Mouse (Mus musculus): ENCODE results near the gene Dmwd. TPM values are rescaled to one million over a fixed set of nuclear protein-coding genes. Genes with fewer than 3 reads are reported as not detected.
A peak's percentile ranks its signal among the peaks of the same experiment; 100 is the strongest.

Gene Dmwd
- polyA plus RNA-seq, 1 experiment from 2014 or later = 26.0 TPM

DNA sequence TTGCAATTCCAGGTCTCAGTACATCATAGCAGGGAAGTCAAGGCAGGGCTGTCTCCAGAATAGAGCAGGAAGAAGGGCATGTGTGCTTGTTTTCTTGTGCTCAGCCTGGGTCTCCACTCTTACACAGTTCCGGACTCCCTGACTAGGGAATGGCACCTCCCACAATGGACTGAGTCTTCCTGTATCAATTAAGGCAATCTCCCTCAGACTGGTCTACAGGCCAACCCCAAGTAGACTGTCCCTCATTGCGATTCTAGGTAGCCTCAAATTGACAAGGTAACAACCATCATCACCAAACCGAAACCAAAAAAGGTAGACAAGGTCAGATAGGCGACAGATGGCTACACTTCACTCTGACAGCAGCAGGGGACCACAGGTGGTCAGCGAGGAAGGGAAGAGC is 796 bp upstream of the Dmwd start:
- peak overlapping the region; percentile 95 for H3K4me3 ChIP-seq
- H3K9ac ChIP-seq = peak overlapping the region; percentile 59
- H3K9me3 ChIP-seq = no peaks in the 10 kb centered on the region
- peak overlapping the region; percentile 34; the same call in 1 of the 2 replicates for H3K27ac ChIP-seq (replicated peaks)
- H3K4me1 ChIP-seq (replicated peaks) = peaks cover 28% of the 10 kb centered on the region
- no peaks in the 10 kb centered on the region for H3K27me3 ChIP-seq
- 59% methylated on average over 5 of the region's 5 CpGs for WGBS
- peak; percentile 3 for ATAC-seq (ENCODE audit: low read depth)
- peak overlapping the region; percentile 64 for H3K4me2 ChIP-seq
- H3K36me3 ChIP-seq = peaks cover 24% of the 10 kb centered on the region

DNA sequence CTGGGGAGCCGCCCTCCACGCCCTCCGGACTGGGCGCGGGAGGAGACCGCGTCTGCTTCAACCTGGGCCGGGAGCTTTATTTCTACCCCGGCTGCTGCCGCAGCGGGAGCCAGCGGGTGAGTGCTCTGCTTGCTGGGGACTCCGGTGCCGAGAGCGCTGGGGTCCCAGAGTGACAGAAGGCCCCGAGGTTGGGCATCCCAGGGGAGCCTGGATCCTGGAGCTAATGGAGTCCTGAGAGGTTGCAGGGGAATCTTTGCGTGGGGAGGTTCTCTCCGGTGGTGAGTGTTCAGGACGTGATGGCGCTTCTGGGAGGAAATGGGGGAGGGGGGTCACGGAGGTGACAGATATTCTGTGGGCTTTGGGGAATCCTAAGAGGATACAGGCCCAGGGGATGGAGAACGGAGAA is 562 bp downstream of the Dmwd start:
- Histone ChIP-seq H3K27ac (replicated peaks) (peak overlapping the region; percentile 86), H3K4me1 (replicated peaks) (peaks cover 28% of the 10 kb centered on the region), H3K9me3 (no peaks in the 10 kb centered on the region), H3K4me2 (peak overlapping the region; percentile 79), H3K9ac (peak overlapping the region; percentile 98), H3K36me3 (peaks cover 38% of the 10 kb centered on the region), H3K27me3 (no peaks in the 10 kb centered on the region), H3K4me3 (peak overlapping the region; percentile 95)
- peak; percentile 4; the same call in 1 of the 2 replicates for ATAC-seq (ENCODE audit: low read depth)
- 1% methylated on average over 22 of the region's 22 CpGs for WGBS

- no peak overlapping the region for H3K27ac ChIP-seq (replicated peaks)
- no peaks in the 10 kb centered on the region for H3K9me3 ChIP-seq
- H3K4me1 ChIP-seq (replicated peaks) = peaks cover 32% of the 10 kb centered on the region
- peaks cover 50% of the 10 kb centered on the region for H3K36me3 ChIP-seq
- no peaks in the 10 kb centered on the region for H3K27me3 ChIP-seq
- H3K4me3 ChIP-seq = peak overlapping the region; percentile 95
- H3K9ac ChIP-seq = peak overlapping the region; percentile 98
- no peak for ATAC-seq (ENCODE audit: low read depth)
- H3K4me2 ChIP-seq = peak overlapping the region; percentile 79
- 79% methylated on average over 14 of the region's 14 CpGs for WGBS
Measured at GRCm38 (mm10) chr7:19077761-19078160, 1.7 kb downstream of the Dmwd start.

DNA sequence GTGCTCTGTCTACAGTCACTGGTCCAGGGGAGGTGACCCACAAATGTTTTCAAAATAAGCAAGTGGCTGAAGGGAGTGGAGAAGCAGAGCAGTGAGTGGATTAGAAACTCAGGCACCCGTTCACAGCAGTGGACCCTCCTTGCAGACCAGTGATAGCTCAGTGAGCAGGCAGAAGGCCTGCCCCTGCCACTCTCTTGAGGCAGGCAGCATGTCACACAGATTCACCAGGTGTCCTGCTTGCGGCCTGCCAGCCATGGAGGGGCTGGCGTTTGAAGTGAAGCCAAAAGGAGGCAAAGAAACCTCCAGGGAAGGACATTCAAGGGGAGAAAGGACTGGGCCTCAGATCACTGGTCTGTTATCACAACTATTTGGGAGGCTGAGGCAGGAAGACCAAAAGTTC is 2.7 kb downstream of the Dmwd start:
- no peak overlapping the region for H3K27ac ChIP-seq (replicated peaks)
- peaks cover 41% of the 10 kb centered on the region for H3K4me1 ChIP-seq (replicated peaks)
- ATAC-seq (ENCODE audit: low read depth) = no peak
- no peaks in the 10 kb centered on the region for H3K27me3 ChIP-seq
- H3K9me3 ChIP-seq = no peaks in the 10 kb centered on the region
- peaks cover 56% of the 10 kb centered on the region for H3K36me3 ChIP-seq
- no peak overlapping the region for H3K4me3 ChIP-seq
- 89% methylated on average over 3 of the region's 3 CpGs for WGBS
- no peak overlapping the region for H3K4me2 ChIP-seq
- no peak overlapping the region for H3K9ac ChIP-seq

DNA sequence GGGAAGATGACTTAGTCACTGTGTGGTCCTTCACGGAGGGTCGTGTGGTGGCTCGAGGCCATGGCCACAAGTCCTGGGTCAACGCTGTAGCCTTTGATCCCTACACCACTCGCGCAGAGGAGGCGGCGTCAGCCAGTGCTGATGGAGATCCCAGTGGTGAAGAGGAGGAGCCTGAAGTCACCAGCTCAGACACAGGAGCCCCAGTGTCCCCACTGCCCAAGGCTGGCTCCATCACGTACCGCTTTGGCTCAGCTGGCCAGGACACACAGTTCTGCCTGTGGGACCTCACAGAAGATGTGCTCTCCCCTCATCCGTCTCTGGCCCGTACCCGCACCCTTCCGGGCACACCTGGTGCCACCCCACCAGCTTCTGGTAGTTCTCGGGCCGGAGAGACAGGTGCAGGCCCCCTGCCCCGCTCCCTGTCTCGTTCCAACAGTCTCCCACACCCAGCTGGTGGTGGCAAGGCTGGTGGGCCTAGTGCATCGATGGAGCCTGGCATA is 4.5 kb downstream of the Dmwd start:
- peaks cover 62% of the 10 kb centered on the region for H3K36me3 ChIP-seq

DNA sequence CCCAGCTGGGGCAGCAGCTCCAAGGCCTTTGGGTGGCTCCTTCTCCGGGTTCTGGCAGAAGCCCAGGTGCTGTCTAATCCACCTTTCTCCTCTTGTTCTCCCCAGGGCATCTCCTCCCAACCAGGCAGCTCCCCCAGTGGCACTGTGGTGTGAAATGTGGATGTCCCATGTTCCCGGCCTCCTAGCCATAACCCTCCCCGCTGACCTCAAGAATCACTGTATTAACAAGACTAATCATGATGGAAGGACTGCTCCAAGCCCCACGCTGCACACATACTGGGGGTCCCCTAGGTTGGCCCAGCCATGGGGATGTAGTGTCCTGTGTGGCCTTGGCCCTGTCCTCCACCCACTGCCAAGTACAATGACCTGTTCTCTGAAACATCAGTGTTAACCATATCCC is 6.1 kb downstream of the Dmwd start:
- Histone ChIP-seq H3K4me3 (no peak overlapping the region), H3K27ac (replicated peaks) (no peak overlapping the region), H3K27me3 (0 out of 2 replicates have a peak, but pooled peaks cover 9% of the 10 kb centered on the region), H3K4me2 (no peak overlapping the region), H3K9ac (peak overlapping the region; percentile 31; the same call in 1 of the 2 replicates), H3K36me3 (peaks cover 70% of the 10 kb centered on the region), H3K9me3 (no peaks in the 10 kb centered on the region), H3K4me1 (replicated peaks) (peaks cover 55% of the 10 kb centered on the region)
- no peak for ATAC-seq (ENCODE audit: low read depth)
- 74% methylated on average over 4 of the region's 4 CpGs for WGBS

More for the DNA sequence above, 4.5 kb downstream of the Dmwd start:
- Histone ChIP-seq H3K4me3 (no peak overlapping the region), H3K4me2 (no peak overlapping the region), H3K27ac (replicated peaks) (no peak overlapping the region), H3K9me3 (no peaks in the 10 kb centered on the region), H3K9ac (no peak overlapping the region), H3K27me3 (0 out of 2 replicates have a peak, but pooled peaks cover 9% of the 10 kb centered on the region), H3K4me1 (replicated peaks) (peaks cover 53% of the 10 kb centered on the region)
- no peak for ATAC-seq (ENCODE audit: low read depth)
- 85% methylated on average over 19 of the region's 19 CpGs for WGBS

GRCm38 (mm10) chr7:19083096-19083495 is 7.1 kb downstream of the Dmwd start:
- Histone ChIP-seq H3K4me2 (no peak overlapping the region), H3K27me3 (0 out of 2 replicates have a peak, but pooled peaks cover 9% of the 10 kb centered on the region), H3K9me3 (no peaks in the 10 kb centered on the region), H3K4me1 (replicated peaks) (peaks cover 46% of the 10 kb centered on the region), H3K4me3 (no peak overlapping the region), H3K36me3 (peaks cover 76% of the 10 kb centered on the region), H3K9ac (no peak overlapping the region), H3K27ac (replicated peaks) (no peak overlapping the region)
- ATAC-seq (ENCODE audit: low read depth) = no peak
- 57% methylated on average over 6 of the region's 6 CpGs for WGBS

DNA sequence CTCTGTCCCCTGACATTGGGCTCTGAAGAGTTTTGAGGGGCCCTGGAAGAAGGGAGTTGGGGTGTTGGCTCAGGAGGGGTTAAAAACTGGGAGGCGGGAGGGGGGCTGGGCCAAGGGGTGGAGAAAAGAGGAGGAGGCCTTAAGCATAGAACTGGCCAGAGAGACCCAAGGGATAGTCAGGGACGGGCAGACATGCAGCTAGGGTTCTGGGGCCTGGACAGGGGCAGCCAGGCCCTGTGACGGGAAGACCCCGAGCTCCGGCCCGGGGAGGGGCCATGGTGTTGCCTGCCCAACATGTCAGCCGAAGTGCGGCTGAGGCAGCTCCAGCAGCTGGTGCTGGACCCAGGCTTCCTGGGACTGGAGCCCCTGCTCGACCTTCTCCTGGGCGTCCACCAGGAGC is 7.7 kb downstream of the Dmwd start, which contains the start of gene Dmpk:
Gene Dmpk (plus strand): TSS at position 149 of the 400 bp plus-strand sequence.
- 54% methylated on average over 10 of the region's 10 CpGs for WGBS
- Histone ChIP-seq H3K27ac (replicated peaks) (no peak within 1 kb of the TSS), H3K4me2 (peak within 1 kb of the TSS; percentile 28), H3K27me3 (0 out of 2 replicates have a peak, but pooled peaks cover 9% of the 10 kb centered on the region), H3K9me3 (no peaks in the 10 kb centered on the region), H3K36me3 (peaks cover 76% of the 10 kb centered on the region), H3K4me1 (replicated peaks) (peaks cover 40% of the 10 kb centered on the region), H3K9ac (peak within 1 kb of the TSS; percentile 38), H3K4me3 (peak within 1 kb of the TSS; percentile 12; the same call in 1 of the 2 replicates)
- no peak for ATAC-seq (ENCODE audit: low read depth)

DNA sequence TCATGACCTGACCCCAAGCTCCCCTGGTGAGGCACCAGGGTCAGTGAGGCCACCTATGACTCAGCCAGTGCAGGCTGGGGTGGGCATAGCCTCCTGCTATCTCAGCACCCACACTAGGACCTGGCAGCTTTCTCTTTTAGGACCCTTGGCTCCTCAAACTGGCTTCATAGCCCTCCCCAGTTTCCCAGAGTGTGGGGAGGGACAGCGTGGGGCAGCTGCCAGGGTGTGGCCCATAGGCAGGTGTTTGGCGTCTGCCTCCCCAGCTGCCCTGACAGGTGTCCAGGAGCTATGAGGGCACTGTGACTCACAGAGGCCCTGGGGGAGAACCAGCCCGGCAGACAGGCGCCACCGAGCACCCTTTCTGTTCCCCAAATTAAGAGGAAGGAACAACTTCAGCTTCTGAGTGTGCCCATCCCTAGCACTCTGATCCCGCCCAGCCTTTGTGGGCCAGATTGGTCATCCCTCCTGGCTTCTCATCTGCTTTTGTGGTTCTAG is 8.3 kb downstream of the Dmwd start:
- 78% methylated on average over 6 of the region's 6 CpGs for WGBS
- H3K9me3 ChIP-seq = no peaks in the 10 kb centered on the region
- ATAC-seq (ENCODE audit: low read depth) = no peak
- no peak overlapping the region for H3K27ac ChIP-seq (replicated peaks)
- peak overlapping the region; percentile 38; the same call in 1 of the 2 replicates for H3K9ac ChIP-seq
- peaks cover 38% of the 10 kb centered on the region for H3K4me1 ChIP-seq (replicated peaks)
- peaks cover 75% of the 10 kb centered on the region for H3K36me3 ChIP-seq
- 0 out of 2 replicates have a peak, but pooled peaks cover 9% of the 10 kb centered on the region for H3K27me3 ChIP-seq
- H3K4me3 ChIP-seq = no peak overlapping the region
- H3K4me2 ChIP-seq = no peak overlapping the region

- Histone ChIP-seq H3K4me2 (0 out of 2 replicates have a peak overlapping the region, but pooled peaks have one; percentile 2), H3K4me1 (replicated peaks) (peaks cover 38% of the 10 kb centered on the region), H3K9ac (peak overlapping the region; percentile 41; the same call in 1 of the 2 replicates), H3K4me3 (no peak overlapping the region), H3K9me3 (no peaks in the 10 kb centered on the region), H3K36me3 (peaks cover 73% of the 10 kb centered on the region), H3K27me3 (peaks cover 9% of the 10 kb centered on the region; the same call in 1 of the 2 replicates), H3K27ac (replicated peaks) (no peak overlapping the region)
- ATAC-seq (ENCODE audit: low read depth) = no peak
- WGBS = 24% methylated on average over 9 of the region's 9 CpGs
Measured at GRCm38 (mm10) chr7:19084921-19085473, 9.0 kb downstream of the Dmwd start.

DNA sequence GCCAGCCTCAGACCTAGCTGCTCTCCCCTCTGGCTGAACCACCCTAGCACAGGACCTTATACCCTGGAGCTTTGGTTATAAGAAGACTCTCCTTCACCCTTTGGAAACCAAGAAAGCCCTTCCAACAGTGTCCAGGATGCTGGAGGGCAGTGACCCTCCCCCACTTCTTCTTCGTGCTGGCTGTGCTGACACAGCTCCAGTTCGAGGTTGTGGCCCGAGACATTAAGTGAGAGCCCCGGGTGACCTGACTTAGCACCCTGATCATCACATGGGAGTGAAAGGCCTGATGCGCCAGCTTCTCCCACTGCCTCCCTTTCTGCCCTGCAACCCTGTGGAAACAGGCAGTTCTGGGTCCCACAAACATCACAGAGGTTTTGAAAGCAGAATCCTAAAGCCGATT is 9.5 kb downstream of the Dmwd start:
- H3K4me3 ChIP-seq = no peak overlapping the region
- 9% methylated on average over 6 of the region's 6 CpGs for WGBS
- peak overlapping the region; percentile 41; the same call in 1 of the 2 replicates for H3K9ac ChIP-seq
- H3K4me1 ChIP-seq (replicated peaks) = peaks cover 38% of the 10 kb centered on the region
- H3K9me3 ChIP-seq = no peaks in the 10 kb centered on the region
- peak overlapping the region; percentile 9; the same call in 1 of the 2 replicates for H3K4me2 ChIP-seq
- ATAC-seq (ENCODE audit: low read depth) = no peak
- peaks cover 14% of the 10 kb centered on the region for H3K27me3 ChIP-seq
- no peak overlapping the region for H3K27ac ChIP-seq (replicated peaks)
- peaks cover 73% of the 10 kb centered on the region for H3K36me3 ChIP-seq

DNA sequence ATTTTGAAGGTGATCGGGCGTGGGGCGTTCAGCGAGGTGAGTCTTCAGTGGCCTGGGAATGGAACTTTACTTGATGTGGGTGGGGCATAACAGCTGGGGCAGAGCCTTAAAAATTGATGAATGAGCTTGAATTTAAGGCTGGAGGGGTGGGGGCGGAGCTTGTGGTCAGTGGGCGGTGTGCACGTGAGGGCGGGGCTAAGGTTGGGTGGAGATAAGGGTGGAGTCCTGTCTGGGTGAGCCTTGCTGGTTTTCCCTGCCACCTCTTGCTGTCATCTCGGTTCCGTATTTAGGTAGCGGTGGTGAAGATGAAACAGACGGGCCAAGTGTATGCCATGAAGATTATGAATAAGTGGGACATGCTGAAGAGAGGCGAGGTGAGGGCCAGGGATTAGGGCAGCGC is 10.0 kb downstream of the Dmwd start:
- Histone ChIP-seq H3K27ac (replicated peaks) (no peak overlapping the region), H3K9me3 (no peaks in the 10 kb centered on the region), H3K4me1 (replicated peaks) (peaks cover 38% of the 10 kb centered on the region), H3K4me2 (peak overlapping the region; percentile 9; the same call in 1 of the 2 replicates), H3K36me3 (peaks cover 73% of the 10 kb centered on the region), H3K4me3 (no peak overlapping the region), H3K27me3 (peaks cover 19% of the 10 kb centered on the region), H3K9ac (no peak overlapping the region)
- ATAC-seq (ENCODE audit: low read depth) = no peak
- WGBS = 11% methylated on average over 14 of the region's 14 CpGs
